Mouse (Mus musculus) hindbrain, postnatal 0 days (tissue): Measurements from ENCODE around the gene Bak1. TPM values are rescaled to one million over a fixed set of nuclear protein-coding genes. Genes with fewer than 3 reads are reported as not detected.

ENCODE experiments used
- ATAC-seq: fragments of 200-750 bp; cut with Nextera tagmentation; 2 replicates; pipeline ENCODE4 v1.8.0; 2017; ENCODE audit warnings: mild to moderate bottlenecking, moderate TSS enrichment, moderate library complexity
- DNase-seq: peaks from one replicate; pipeline ENCODE4 v3.0.0-alpha.2; 2015; ENCODE audit warnings: low spot score
- H3K27ac ChIP-seq: fragments of 300-500 bp; sonication (generic); 2 replicates; pipeline ENCODE4 v1.5.1; 2014; ENCODE audit warnings: mild to moderate bottlenecking
- H3K27me3 ChIP-seq: fragments of 300-500 bp; sonication (generic); 2 replicates; pipeline ENCODE4 v1.6.1; 2014; ENCODE audit warnings: low read length, mixed read lengths; ENCODE audit not compliant: insufficient read depth
- H3K36me3 ChIP-seq: fragments of 300-500 bp; sonication (generic); 2 replicates; pipeline ENCODE4 v1.6.1; 2014; ENCODE audit warnings: low read length, mixed read lengths; ENCODE audit not compliant: insufficient read depth
- H3K4me1 ChIP-seq: fragments of 300-500 bp; sonication (generic); 2 replicates; pipeline ENCODE4 v1.6.1; 2014; ENCODE audit warnings: antibody characterized with exemption, low read length, mixed read lengths; ENCODE audit not compliant: insufficient read depth
- H3K4me2 ChIP-seq: fragments of 300-500 bp; sonication (generic); 2 replicates; pipeline ENCODE4 v1.6.1; 2014; ENCODE audit warnings: low read depth, mild to moderate bottlenecking, low read length, moderate library complexity, mixed read lengths
- H3K4me3 ChIP-seq: fragments of 300-500 bp; sonication (generic); 2 replicates; pipeline ENCODE4 v1.5.1; 2014; ENCODE audit warnings: low read length
- H3K9ac ChIP-seq: fragments of 300-500 bp; sonication (generic); replicated peaks from 2 replicates; pipeline ENCODE4 v1.6.1; 2014; ENCODE audit warnings: mild to moderate bottlenecking, low read length, moderate library complexity, mixed read lengths
- H3K9me3 ChIP-seq: fragments of 300-500 bp; sonication (generic); 2 replicates; pipeline ENCODE4 v1.6.1; 2016; ENCODE audit warnings: low read length, mixed read lengths
- CTCF ChIP-seq: IDR thresholded peaks from 2 replicates; pipeline ENCODE4 v1.5.1; 2016; ENCODE audit warnings: antibody characterized with exemption, control low read depth, low read depth
- WGBS: fragments of 180-500 bp; shearing (Covaris S2); extraction: QIAGEN DNeasy Blood & Tissue Kit; methylation state at CpG from one replicate; pipeline ENCODE4 v1.1.7; 2014; 5-methylcytosine and 5-hydroxymethylcytosine counted together
- polyA plus RNA-seq: library from polyadenylated mRNA; unstranded; fragments of >200 nt; fragmentation: Nextera tagmentation; extraction: Ambion mirVana; gene quantifications from 2 replicates; pipeline ENCODE4 v1.2.1, GENCODE M21; 2015
- total RNA-seq: library from RNA; depleted of rRNA; stranded (reverse); fragments of >200 nt; gene quantifications from 2 replicates; pipeline ENCODE4 v1.2.3, GENCODE M21; 2014; rRNA removed

Bak1 gene
- total and polyA plus RNA-seq, 2 experiments from 2014 or later, result 4.2 to 62.9 TPM

GRCm38 (mm10) chr17:26971247-26971905 lies 57.4 kb downstream of the Bak1 start:
- DNase-seq, result no peak

GRCm38 (mm10) chr17:26970221-26970620 lies 58.6 kb downstream of the Bak1 start:
- Histone ChIP-seq H3K27me3 (no peaks in the 10 kb centered on the region), H3K4me1 (peaks cover 8% of the 10 kb centered on the region), H3K36me3 (peaks cover 36% of the 10 kb centered on the region), H3K9ac (no peak overlapping the region), H3K9me3 (no peaks in the 10 kb centered on the region), H3K27ac (no peak overlapping the region), H3K4me2 (no peak overlapping the region), H3K4me3 (no peak overlapping the region)
- no peak for TF ChIP-seq CTCF
- ATAC-seq, result no peak
- 77% methylated on average over 12 of the region's 12 CpGs for WGBS
- DNase-seq, result no peak

More at GRCm38 (mm10) chr17:26971247-26971905, 57.4 kb downstream of the Bak1 start:
- ATAC-seq, result no peak
- TF ChIP-seq CTCF, result 0 out of 2 replicates have a peak, but pooled peaks have one; percentile 2
- Histone ChIP-seq H3K9me3 (no peaks in the 10 kb centered on the region), H3K36me3 (peaks cover 35% of the 10 kb centered on the region), H3K9ac (no peak overlapping the region), H3K27ac (no peak overlapping the region), H3K4me1 (peaks cover 8% of the 10 kb centered on the region), H3K4me3 (no peak overlapping the region), H3K4me2 (no peak overlapping the region), H3K27me3 (no peaks in the 10 kb centered on the region)
- 59% methylated on average over 7 of the region's 8 CpGs for WGBS

Other genes starting within 250 kb of the Bak1 start
- gene Bnip1, start 247.9 kb downstream of the Bak1 start, total RNA-seq, result 38.6 and 42.1 TPM in 2 replicates
- gene Bnip1, start 247.9 kb downstream of the Bak1 start, polyA plus RNA-seq, result 45.2 and 48.1 TPM in 2 replicates
- not detected in 2 replicates for gene Nkx2-5, start 184.0 kb downstream of the Bak1 start, total RNA-seq
- not detected in 2 replicates for gene Nkx2-5, start 184.0 kb downstream of the Bak1 start, polyA plus RNA-seq
- gene Kifc5b, start 111.9 kb downstream of the Bak1 start, total RNA-seq, result 1.6 and 4.7 TPM in 2 replicates
- gene Kifc5b, start 111.9 kb downstream of the Bak1 start, polyA plus RNA-seq, result 3.2 TPM in 2 replicates
- gene Phf1, start 96.0 kb downstream of the Bak1 start, total RNA-seq, result 45.7 and 49.5 TPM in 2 replicates
- gene Phf1, start 96.0 kb downstream of the Bak1 start, polyA plus RNA-seq, result 30.0 and 30.8 TPM in 2 replicates
- 59.0 and 63.8 TPM in 2 replicates for gene Cuta, start 89.4 kb downstream of the Bak1 start, total RNA-seq
- gene Cuta, start 89.4 kb downstream of the Bak1 start, polyA plus RNA-seq, result 149 and 152 TPM in 2 replicates
- gene Syngap1, start 87.8 kb downstream of the Bak1 start, total RNA-seq, result 53.4 and 74.2 TPM in 2 replicates
- gene Syngap1, start 87.8 kb downstream of the Bak1 start, polyA plus RNA-seq, result 4.4 and 5.3 TPM in 2 replicates
- 21.4 and 22.7 TPM in 2 replicates for gene Zbtb9, start 55.8 kb downstream of the Bak1 start, total RNA-seq
- 6.6 and 7.8 TPM in 2 replicates for gene Zbtb9, start 55.8 kb downstream of the Bak1 start, polyA plus RNA-seq
- gene Itpr3, start 28.3 kb upstream of the Bak1 start, total RNA-seq, result 2.3 and 4.0 TPM in 2 replicates
- gene Itpr3, start 28.3 kb upstream of the Bak1 start, polyA plus RNA-seq, result 0.58 TPM in 2 replicates
- gene Uqcc2, start 104.9 kb upstream of the Bak1 start, total RNA-seq, result 230 and 283 TPM in 2 replicates
- 427 and 445 TPM in 2 replicates for gene Uqcc2, start 104.9 kb upstream of the Bak1 start, polyA plus RNA-seq
- gene Ip6k3, start 138.8 kb upstream of the Bak1 start, total RNA-seq, result 0.47 TPM in 1 of 2 replicates, not detected in the other
- gene Ip6k3, start 138.8 kb upstream of the Bak1 start, polyA plus RNA-seq, result 0.31 and 0.37 TPM in 2 replicates
- 100 and 112 TPM in 2 replicates for gene Lemd2, start 175.5 kb upstream of the Bak1 start, total RNA-seq
- 17.5 and 18.4 TPM in 2 replicates for gene Lemd2, start 175.5 kb upstream of the Bak1 start, polyA plus RNA-seq